ENCODE assay signal across 10 mouse cellular contexts in genomic region chr3:96704778-96705177, GRCm38 (mm10). TPM values are rescaled to one million over a fixed set of nuclear protein-coding genes. Genes with fewer than 3 reads are reported as not detected.
DNase-seq lines count a peak whose midpoint lies in the region; ATAC-seq and TF ChIP-seq lines count a peak whose summit lies in the region.
"Had no signal": no experiment of that assay in that cellular context is flagged by ENCODE, and none has a peak within 500 bp of the region (broad histone marks: within the 10 kb centered on the region; RNA-seq: fewer than 3 reads in every experiment).

No protein-coding gene starts in this region.

- H3K4me1 ChIP-seq in kidney, postnatal 0 days (replicated peaks; ENCODE audit: insufficient read depth, low read length) = no peaks in the 10 kb centered on the region

- H3K36me3 ChIP-seq in kidney, postnatal 0 days (ENCODE audit: insufficient read depth, low read length) = peaks cover 26% of the 10 kb centered on the region

- H3K27ac ChIP-seq in kidney, postnatal 0 days = no peak overlapping the region
- H3K27ac ChIP-seq: hindbrain, embryonic 15.5 days; lung, embryonic 15.5 days had no signal

- ATAC-seq in kidney, postnatal 0 days (replicated peaks; ENCODE audit: low FRiP score, low read depth) = no peak

- WGBS in kidney, postnatal 0 days = 71% methylated on average over 11 of the region's 11 CpGs

- no peak overlapping the region for H3K4me2 ChIP-seq in kidney, postnatal 0 days (ENCODE audit: low read length)
- H3K4me2 ChIP-seq: hindbrain, embryonic 15.5 days; lung, embryonic 15.5 days had no signal

- DNase-seq in adrenal gland, postnatal 10 days = peak; percentile 46
- no peak for DNase-seq in adrenal gland, adult 2 months
- no peak for DNase-seq in kidney, postnatal 0 days (ENCODE audit: low spot score)
- no peak for DNase-seq in kidney, adult 9 months
- DNase-seq in B cell, adult 2 months = peak; percentile 56 to 57
- DNase-seq in lung, postnatal 14 days = peak; percentile 28
- no peak for DNase-seq in embryo, embryonic 10.5 days (ENCODE audit: low spot score)
- DNase-seq in embryo, embryonic 9.5 days (ENCODE audit: extremely low spot score) = no peak

- no peak overlapping the region for H3K4me3 ChIP-seq in kidney, postnatal 0 days (replicated peaks; ENCODE audit: low read depth, low read length)
- H3K4me3 ChIP-seq: hindbrain, embryonic 15.5 days; lung, embryonic 15.5 days had no signal

- H3K27me3 ChIP-seq in kidney, postnatal 0 days (ENCODE audit: insufficient read depth, low read length) = no peaks in the 10 kb centered on the region
- H3K27me3 ChIP-seq: hindbrain, embryonic 15.5 days had no signal

- no peaks in the 10 kb centered on the region for H3K9me3 ChIP-seq in kidney, postnatal 0 days (replicated peaks; ENCODE audit: low read length)
- H3K9me3 ChIP-seq: hindbrain, embryonic 15.5 days; lung, embryonic 15.5 days had no signal

- TF ChIP-seq CTCF in kidney, postnatal 0 days (IDR thresholded peaks at IDR 0.05; ENCODE audit: low read depth) = peak; percentile 57

- no peak overlapping the region for H3K9ac ChIP-seq in kidney, postnatal 0 days (ENCODE audit: low read depth, low read length)
- H3K9ac ChIP-seq: hindbrain, embryonic 15.5 days; lung, embryonic 15.5 days had no signal

RNA-seq across cellular contexts. Expression of gene Nudt17, which starts 3.6 kb away (rescaled TPM):
- total RNA-seq in adrenal gland, postnatal 10 days (2021) = 1 to 10 TPM; 3.1 to 5.3 TPM
- 1 to 10 TPM in 1 of 2 experiments, under 1 TPM in 1; 0.95 to 1.1 TPM for total RNA-seq in adrenal gland, adult 2 months (2021)
- polyA plus RNA-seq in adrenal gland, adult 2 months (2012; rRNA removed) = 2.3 and 2.5 TPM in 2 replicates
- polyA plus RNA-seq in kidney, postnatal 0 days (2015; fragmentation: Nextera tagmentation; extraction: Ambion mirVana) = 8.2 and 9.5 TPM in 2 replicates

RNA-seq across cellular contexts. Expression of gene Pias3, which starts 8.6 kb away (rescaled TPM):
- total RNA-seq in adrenal gland, postnatal 10 days (2021) = 10 to 100 TPM; 22.0 to 32.0 TPM
- 10 to 100 TPM; 20.3 to 24.5 TPM for total RNA-seq in adrenal gland, adult 2 months (2021)
- polyA plus RNA-seq in adrenal gland, adult 2 months (2012; rRNA removed) = 38.9 and 43.9 TPM in 2 replicates
- 38.7 and 39.1 TPM in 2 replicates for polyA plus RNA-seq in kidney, postnatal 0 days (2015; fragmentation: Nextera tagmentation; extraction: Ambion mirVana)

RNA-seq across cellular contexts. Expression of gene Polr3c, which starts 22.6 kb away (rescaled TPM):
- 10 to 100 TPM; 28.0 to 32.7 TPM for total RNA-seq in adrenal gland, postnatal 10 days (2021)
- 10 to 100 TPM; 28.9 to 32.8 TPM for total RNA-seq in adrenal gland, adult 2 months (2021)
- 14.1 and 19.9 TPM in 2 replicates for polyA plus RNA-seq in adrenal gland, adult 2 months (2012; rRNA removed)
- 25.3 and 29.8 TPM in 2 replicates for polyA plus RNA-seq in kidney, postnatal 0 days (2015; fragmentation: Nextera tagmentation; extraction: Ambion mirVana)

RNA-seq across cellular contexts. Expression of gene Rnf115, which starts 22.7 kb away (rescaled TPM):
- 10 to 100 TPM; 34.1 to 35.7 TPM for total RNA-seq in adrenal gland, postnatal 10 days (2021)
- 10 to 100 TPM; 39.4 to 46.5 TPM for total RNA-seq in adrenal gland, adult 2 months (2021)
- 9.9 and 12.5 TPM in 2 replicates for polyA plus RNA-seq in adrenal gland, adult 2 months (2012; rRNA removed)
- polyA plus RNA-seq in kidney, postnatal 0 days (2015; fragmentation: Nextera tagmentation; extraction: Ambion mirVana) = 59.0 and 59.2 TPM in 2 replicates

RNA-seq across cellular contexts. Expression of gene Ankrd35, which starts 34.8 kb away (rescaled TPM):
- total RNA-seq in adrenal gland, postnatal 10 days (2021) = 1 to 10 TPM; 1.5 to 1.9 TPM
- 1 to 10 TPM; 3.0 to 4.6 TPM for total RNA-seq in adrenal gland, adult 2 months (2021)
- 1.5 and 3.3 TPM in 2 replicates for polyA plus RNA-seq in adrenal gland, adult 2 months (2012; rRNA removed)
- 1.0 and 1.3 TPM in 2 replicates for polyA plus RNA-seq in kidney, postnatal 0 days (2015; fragmentation: Nextera tagmentation; extraction: Ambion mirVana)

Comparison
In these comparisons a context has a peak if more than half of its experiments do, and no peak if none do; other contexts are left out.
1. DNase-seq: peak in adrenal gland, postnatal 10 days (single experiment), B cell, adult 2 months (2 of 2) and lung, postnatal 14 days (single experiment); none in adrenal gland, adult 2 months (single experiment), kidney, postnatal 0 days (single experiment), kidney, adult 9 months (single experiment), embryo, embryonic 10.5 days (single experiment) and embryo, embryonic 9.5 days (single experiment).